Mouse (Mus musculus) E14TG2a.4 (cell line): Measurements from ENCODE around the gene Hinfp.

Experiments
- H3K27me3 ChIP-seq: 2 replicates; pipeline ENCODE4 v1.6.1; 2014; ENCODE audit warnings: low read length, control low read depth; ENCODE audit not compliant: insufficient read depth
- H3K36me3 ChIP-seq: 2 replicates; pipeline ENCODE4 v1.6.1; 2014; ENCODE audit warnings: low read length, control low read depth; ENCODE audit not compliant: insufficient read depth
- H3K4me1 ChIP-seq: replicated peaks from 2 replicates; pipeline ENCODE4 v1.6.1; 2014; ENCODE audit warnings: low read depth, low read length, control low read depth
- H3K4me3 ChIP-seq: replicated peaks from 2 replicates; pipeline ENCODE4 v1.5.1; 2014; ENCODE audit warnings: mild to moderate bottlenecking, low read length
- H3K9me3 ChIP-seq: 2 replicates; pipeline ENCODE4 v1.6.1; 2014; ENCODE audit warnings: low read length, control low read depth
- CTCF ChIP-seq: conservative IDR thresholded peaks from 2 replicates; pipeline ENCODE4 v1.5.1; 2014; ENCODE audit warnings: low read length
- NANOG ChIP-seq: IDR thresholded peaks from 2 replicates; pipeline ENCODE4 v1.6.1; 2014; ENCODE audit warnings: borderline replicate concordance, low read length, mixed read lengths
- POU5F1 ChIP-seq: IDR thresholded peaks from 2 replicates; pipeline ENCODE4 v1.6.1; 2014; ENCODE audit warnings: low read length, borderline replicate concordance

Gene Hinfp

DNA sequence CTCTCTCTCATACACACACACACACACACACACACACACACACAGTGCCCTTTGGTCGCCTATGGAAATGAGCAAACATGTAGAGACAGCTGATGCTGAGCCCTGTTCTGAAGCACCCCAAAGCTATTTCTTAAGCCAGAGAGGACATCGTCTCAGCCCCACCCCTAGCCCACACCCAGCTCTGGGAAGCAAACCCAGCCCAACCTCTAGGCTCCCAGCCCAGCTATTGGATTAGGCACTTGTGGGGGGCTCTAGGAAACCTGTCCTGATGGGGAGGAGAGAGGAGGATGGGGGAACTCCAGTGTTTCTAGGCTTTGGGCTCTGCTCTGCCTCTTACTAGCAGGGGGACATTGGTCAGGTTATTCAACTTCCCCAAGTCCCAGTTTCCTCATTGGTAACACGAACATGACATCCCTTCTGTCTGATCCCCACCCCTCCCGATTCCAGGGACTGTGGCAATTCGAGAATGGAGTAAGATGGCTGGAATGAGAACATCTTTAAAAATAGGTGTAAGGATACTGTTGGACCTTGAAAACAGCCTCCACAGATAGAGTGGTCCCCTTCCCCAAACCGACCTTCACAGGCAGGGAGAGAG lies 19.1 kb downstream of the Hinfp start:
- Histone ChIP-seq H3K36me3 (peaks cover 8% of the 10 kb centered on the region), H3K9me3 (no peaks in the 10 kb centered on the region), H3K27me3 (peaks cover 55% of the 10 kb centered on the region), H3K4me1 (peaks cover 31% of the 10 kb centered on the region), H3K4me3 (no peak overlapping the region)
- TF ChIP-seq CTCF (no peak), POU5F1 (no peak), NANOG (no peak)

DNA sequence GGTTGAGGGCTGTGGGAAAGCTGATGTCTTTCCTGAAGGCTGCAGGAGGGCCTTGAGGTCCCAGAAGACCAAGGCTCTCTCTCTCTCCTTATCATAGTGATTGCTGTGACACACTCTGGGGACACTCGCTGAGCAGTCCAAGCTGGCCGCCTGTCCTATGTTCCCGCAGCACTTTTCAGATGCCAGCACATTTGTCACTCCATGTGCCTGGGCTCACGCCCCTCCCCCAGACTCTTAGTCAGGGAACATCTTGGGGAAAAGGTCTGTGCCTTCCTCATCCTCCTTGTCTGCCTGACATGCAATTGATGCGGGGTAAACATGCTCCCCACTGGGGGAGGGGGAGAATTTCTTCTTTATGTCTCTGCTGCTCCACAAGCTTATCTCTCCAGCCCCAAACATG lies 22.3 kb downstream of the Hinfp start:
- Histone ChIP-seq H3K9me3 (no peaks in the 10 kb centered on the region), H3K4me3 (no peak overlapping the region), H3K4me1 (peaks cover 33% of the 10 kb centered on the region), H3K36me3 (no peaks in the 10 kb centered on the region), H3K27me3 (peaks cover 45% of the 10 kb centered on the region)
- TF ChIP-seq NANOG, result no peak
- TF ChIP-seq CTCF, result no peak
- TF ChIP-seq POU5F1, result no peak

DNA sequence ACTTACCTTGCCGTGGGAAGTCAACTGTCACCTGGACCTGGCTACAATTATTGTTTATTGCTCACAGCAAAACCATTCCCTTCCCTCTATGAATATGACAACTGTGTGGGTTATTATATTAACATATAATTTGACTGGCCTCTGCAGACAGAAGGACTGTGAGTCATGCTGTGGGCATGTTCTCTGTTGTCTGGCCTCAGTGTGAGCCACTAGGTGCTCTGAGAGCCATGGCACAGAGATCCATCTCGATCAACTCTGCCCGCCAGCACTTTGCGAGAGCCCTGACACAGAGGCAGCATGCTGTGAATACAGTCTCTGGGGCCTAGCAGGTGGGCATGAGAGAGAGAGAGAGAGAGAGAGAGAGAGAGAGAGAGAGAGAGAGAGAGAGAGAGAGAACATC lies 35.5 kb downstream of the Hinfp start:
- TF ChIP-seq POU5F1, result no peak
- TF ChIP-seq NANOG, result no peak
- Histone ChIP-seq H3K9me3 (0 out of 2 replicates have a peak, but pooled peaks cover 4% of the 10 kb centered on the region), H3K4me3 (no peak overlapping the region), H3K4me1 (peaks cover 13% of the 10 kb centered on the region), H3K36me3 (no peaks in the 10 kb centered on the region), H3K27me3 (peaks cover 32% of the 10 kb centered on the region)

DNA sequence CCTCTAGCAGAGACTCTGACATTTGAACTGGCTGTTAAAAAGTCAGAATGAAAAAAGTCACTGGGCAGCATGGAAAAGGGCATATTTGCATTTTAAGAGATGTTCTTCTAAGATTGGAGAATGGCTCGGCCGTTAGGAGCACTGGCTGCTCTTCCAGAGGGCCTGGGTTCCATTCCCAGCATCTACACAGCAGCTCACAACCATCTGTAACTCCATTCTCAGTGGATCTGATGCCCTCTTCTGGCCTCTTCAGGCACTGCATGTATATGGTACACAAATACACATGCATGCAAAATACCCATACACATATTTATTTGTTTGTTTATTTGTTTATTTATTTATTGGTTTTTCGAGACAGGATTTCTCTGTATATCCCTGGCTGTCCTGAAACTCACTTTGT lies 36.4 kb downstream of the Hinfp start:
- no peaks in the 10 kb centered on the region for H3K36me3 ChIP-seq
- H3K4me1 ChIP-seq, result peaks cover 20% of the 10 kb centered on the region
- 0 out of 2 replicates have a peak, but pooled peaks cover 4% of the 10 kb centered on the region for H3K9me3 ChIP-seq
- no peak overlapping the region for H3K4me3 ChIP-seq
- peaks cover 28% of the 10 kb centered on the region for H3K27me3 ChIP-seq
- TF ChIP-seq CTCF (peak; percentile 46), NANOG (no peak), POU5F1 (no peak)

DNA sequence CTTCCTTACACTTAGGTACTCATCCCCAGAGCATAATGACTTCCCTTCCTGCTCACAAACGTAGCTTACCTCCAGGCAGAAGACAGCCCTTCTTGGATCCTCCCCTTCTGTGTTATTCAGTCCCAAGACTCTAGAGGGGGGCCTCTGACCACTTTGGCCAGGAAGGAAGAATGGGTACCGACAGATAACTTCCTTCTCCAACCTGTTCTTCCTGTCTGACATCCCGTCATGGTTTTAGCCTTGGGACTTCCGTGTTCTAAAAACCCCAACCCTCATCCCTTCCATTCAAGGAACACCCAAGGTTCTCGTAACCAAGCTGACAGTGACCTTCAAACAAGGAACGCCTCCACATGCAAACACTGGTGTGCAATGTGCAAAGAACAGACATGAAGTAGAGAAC lies 37.0 kb downstream of the Hinfp start, which contains the start of gene Nlrx1:
Nlrx1 (minus strand) TSS at position 168 of the 400 bp plus-strand sequence.
- peak within 1 kb of the TSS; percentile 82 for H3K4me3 ChIP-seq
- TF ChIP-seq POU5F1, result no peak
- peaks cover 24% of the 10 kb centered on the region for H3K27me3 ChIP-seq
- no peaks in the 10 kb centered on the region for H3K36me3 ChIP-seq
- H3K9me3 ChIP-seq, result 0 out of 2 replicates have a peak, but pooled peaks cover 4% of the 10 kb centered on the region
- peaks cover 27% of the 10 kb centered on the region for H3K4me1 ChIP-seq

DNA sequence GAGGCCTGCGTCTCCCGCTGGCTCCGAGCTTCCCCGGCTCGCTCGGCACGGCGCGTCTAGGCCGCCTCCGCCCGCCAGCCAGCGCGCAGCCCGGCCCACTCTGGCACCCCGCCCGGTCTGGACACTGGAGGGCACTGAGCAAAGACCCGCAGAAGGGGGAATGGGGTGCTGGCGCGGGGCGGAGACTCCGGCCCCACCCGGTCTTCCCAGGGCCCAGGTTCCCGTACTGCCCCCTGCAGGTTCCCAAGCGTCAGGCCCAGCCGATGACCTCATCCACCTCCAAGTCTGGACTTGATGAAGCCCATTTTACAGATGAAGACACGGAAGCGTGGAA lies 37.5 kb downstream of the Hinfp start:
- Histone ChIP-seq H3K9me3 (0 out of 2 replicates have a peak, but pooled peaks cover 4% of the 10 kb centered on the region), H3K36me3 (no peaks in the 10 kb centered on the region), H3K4me1 (peaks cover 29% of the 10 kb centered on the region), H3K4me3 (peak overlapping the region; percentile 82), H3K27me3 (peaks cover 21% of the 10 kb centered on the region)
- TF ChIP-seq CTCF (peak; percentile 51), NANOG (no peak)

DNA sequence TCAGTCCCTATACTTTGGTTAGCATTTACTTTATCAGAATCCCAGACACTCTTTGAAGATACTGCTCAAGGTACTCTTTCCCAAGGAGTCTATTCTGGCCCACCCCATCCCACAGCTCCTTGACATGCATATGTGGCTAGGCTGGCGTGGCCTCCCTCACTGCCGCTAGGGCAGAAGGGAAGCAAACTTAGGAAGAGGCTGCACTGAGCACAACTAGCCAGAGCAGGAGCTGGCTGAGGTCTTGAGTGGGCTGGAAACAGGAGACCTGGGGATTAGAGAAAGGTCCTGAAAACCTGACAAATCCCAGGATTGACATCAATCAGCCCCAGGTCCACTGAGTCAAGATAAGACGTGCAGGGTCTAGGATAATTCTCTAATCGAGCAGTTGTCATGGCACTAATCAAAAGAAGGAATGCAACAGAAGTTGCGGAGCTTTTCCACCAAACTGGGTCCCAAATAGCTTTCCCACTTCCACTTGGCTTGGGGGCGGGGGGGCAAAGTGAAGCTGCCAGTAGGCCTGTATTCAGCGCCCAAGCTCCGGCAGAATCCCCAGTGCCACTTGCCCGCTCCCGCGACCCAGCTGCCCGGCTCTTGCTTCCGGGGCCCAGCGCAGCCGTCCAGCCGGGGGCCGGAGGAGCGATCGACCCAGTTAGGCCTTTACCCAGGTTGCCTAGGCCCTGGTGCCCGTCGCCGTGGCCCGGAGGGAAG lies 38.0 kb downstream of the Hinfp start:
- H3K4me3 ChIP-seq, result peak overlapping the region; percentile 82
- no peaks in the 10 kb centered on the region for H3K36me3 ChIP-seq
- peaks cover 33% of the 10 kb centered on the region for H3K4me1 ChIP-seq
- 0 out of 2 replicates have a peak, but pooled peaks cover 4% of the 10 kb centered on the region for H3K9me3 ChIP-seq
- no peak for TF ChIP-seq CTCF
- TF ChIP-seq POU5F1, result no peak
- no peak for TF ChIP-seq NANOG
- peaks cover 23% of the 10 kb centered on the region for H3K27me3 ChIP-seq

DNA sequence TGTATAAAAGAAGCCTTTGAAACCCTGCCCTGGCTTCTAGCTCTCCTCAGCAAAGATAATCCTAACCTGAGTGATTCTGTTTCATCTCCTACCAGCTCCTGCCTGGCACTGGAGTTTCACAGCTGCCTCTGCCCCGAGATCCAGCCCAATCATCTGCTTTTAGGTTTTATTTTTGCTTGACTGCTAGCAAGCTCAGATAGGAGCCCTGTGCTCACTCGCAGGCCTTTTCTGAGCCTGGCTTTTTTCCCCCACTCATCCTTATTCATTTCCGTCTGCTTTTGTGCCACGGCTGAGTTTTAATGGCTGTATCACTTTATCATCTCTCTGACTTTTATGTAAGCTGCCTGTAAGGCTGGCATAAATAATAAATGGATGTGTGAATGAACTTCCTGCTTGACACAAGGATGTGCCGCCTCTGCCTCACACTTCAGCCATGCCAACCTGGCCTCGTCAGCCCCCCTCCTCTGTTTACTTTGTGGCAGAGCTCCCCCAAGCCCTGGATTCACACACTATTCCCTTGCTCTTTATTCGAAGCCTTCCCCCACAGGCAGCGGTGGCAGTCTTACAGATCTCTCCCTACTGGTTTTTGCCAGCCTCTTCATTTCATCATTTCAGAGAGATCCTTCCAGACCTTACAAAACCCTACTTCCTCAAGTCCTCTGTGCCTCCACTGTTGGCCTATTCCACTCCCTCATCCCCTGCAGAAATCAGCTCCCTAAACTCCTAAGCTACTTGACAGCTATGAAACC lies 38.8 kb downstream of the Hinfp start:
- Histone ChIP-seq H3K4me1 (peaks cover 39% of the 10 kb centered on the region), H3K27me3 (peaks cover 23% of the 10 kb centered on the region), H3K9me3 (0 out of 2 replicates have a peak, but pooled peaks cover 4% of the 10 kb centered on the region), H3K4me3 (no peak overlapping the region; the same call in 1 of the 2 replicates), H3K36me3 (no peaks in the 10 kb centered on the region)
- no peak for TF ChIP-seq POU5F1
- TF ChIP-seq NANOG, result no peak
- no peak for TF ChIP-seq CTCF
